Mouse (Mus musculus): Measurements from ENCODE around the gene Ndufa7. TPM values are rescaled to one million over a fixed set of nuclear protein-coding genes. Genes with fewer than 3 reads are reported as not detected.
"Not testable (repeated sequence)": the region's sequence is repeated elsewhere in the genome, so short reads cannot be mapped to it uniquely, and the experiment has no call there.

Ndufa7 gene
- total RNA-seq, 2 experiments from 2014 or later: 244 to 245 TPM

DNA sequence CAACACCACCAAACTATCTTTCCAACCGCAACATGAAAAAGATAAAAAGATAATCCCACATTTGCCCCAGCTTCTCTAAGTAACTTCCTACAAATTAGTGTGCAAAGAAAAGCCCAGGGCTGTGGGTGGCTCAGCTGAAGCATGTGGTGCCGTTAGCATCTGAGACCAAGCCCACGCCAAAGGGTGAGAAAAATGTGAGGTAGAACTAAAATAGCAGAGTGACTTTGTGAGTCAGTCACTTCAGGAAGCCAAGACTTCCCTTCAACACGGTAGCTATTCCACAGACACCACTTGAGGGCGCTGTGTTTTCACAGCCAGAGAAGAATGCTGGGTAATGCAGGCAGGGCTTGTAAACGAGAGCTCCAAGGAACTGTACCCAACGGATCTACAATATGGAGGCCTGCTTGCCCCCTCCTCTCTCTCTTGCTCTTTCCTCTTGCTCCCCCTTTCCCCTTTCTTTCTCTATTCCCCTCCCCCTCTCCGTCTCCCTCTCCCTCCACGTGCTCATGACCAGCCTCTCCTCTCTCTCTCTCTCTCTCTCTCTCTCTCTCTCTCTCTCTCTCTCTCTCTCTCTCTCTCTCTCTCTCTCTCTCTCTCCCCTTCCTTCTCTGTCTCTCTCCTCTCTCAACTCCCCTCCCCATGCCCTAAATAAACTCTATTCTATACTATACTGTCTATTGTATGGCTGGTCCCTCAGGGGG, 41.1 kb downstream of the Ndufa7 start:
- peak; percentile 51 to 52 for DNase-seq (ENCODE audit: low spot score in 2 of 2)

DNA sequence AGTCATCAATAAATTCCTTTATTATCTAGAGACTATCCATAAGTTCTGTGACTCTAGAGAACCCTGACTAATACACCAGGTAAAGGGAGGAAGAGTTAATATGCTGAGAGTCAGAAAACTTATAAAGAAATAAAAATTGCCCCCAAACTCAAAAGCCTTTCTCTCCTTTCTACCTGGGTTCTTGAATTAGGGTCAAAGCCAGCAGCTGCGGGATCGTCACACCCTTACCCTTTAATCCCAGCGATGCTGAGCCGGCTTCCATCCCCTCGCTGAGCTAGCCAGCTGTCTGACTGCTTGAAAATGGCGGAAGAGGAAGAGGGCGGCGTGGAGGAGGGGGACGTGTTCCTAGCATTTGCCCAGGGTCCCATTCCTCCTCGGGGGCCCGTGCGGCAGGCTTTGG, 49.2 kb downstream of the Ndufa7 start, which contains the start of gene Gm7029:
Gene Gm7029 (plus strand): TSS at position 301 of the 400 bp plus-strand sequence.
- not testable (repeated sequence) for DNase-seq (ENCODE audit: low spot score in 2 of 2)

GRCm38 (mm10) chr17:33874411-33874810, 50.0 kb downstream of the Ndufa7 start:
- no peak for DNase-seq (ENCODE audit: low spot score in 2 of 2)

DNA sequence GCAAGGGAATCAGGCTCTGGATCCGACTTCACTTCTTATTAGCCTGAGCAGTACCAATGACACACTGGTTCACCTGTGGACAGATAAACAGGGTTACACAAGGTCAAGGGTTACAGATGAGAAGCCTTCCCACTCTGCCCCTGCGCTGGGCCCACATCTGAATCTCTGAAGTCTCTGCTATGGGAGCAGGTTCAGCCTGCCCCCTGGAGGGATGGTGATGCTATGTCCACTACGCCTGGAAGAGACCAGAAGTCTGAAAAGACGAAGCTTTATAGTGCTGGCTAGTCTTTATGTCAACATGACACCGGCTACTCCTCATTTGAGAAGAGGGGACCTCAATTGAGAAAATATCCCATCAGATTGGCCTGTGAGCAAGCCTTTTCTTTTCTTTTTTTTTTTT, 51.4 kb downstream of the Ndufa7 start:
- not testable (repeated sequence) for DNase-seq (ENCODE audit: low spot score in 2 of 2)

DNA sequence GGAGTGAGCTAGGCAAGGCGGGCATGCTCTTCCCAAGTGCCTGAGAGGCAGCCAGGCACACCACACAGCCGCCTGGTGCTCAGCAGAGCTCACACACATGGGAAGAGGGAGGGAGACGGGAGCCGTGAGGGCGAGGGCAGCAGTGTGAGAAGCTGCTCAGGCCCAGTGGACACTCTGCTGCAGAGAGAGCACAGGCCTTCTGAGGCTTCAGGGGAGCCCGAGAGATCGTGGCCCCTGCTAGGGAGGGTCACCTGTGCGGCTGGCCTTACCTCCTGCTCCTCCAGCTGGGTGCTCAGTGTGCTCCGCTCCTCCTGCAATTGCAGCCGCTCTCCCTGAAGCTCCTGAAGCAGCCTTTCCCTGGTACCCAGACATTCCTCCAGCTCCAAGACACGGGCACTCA, 59.9 kb downstream of the Ndufa7 start:
- DNase-seq (ENCODE audit: low spot score in 2 of 2): not testable (repeated sequence)

DNA sequence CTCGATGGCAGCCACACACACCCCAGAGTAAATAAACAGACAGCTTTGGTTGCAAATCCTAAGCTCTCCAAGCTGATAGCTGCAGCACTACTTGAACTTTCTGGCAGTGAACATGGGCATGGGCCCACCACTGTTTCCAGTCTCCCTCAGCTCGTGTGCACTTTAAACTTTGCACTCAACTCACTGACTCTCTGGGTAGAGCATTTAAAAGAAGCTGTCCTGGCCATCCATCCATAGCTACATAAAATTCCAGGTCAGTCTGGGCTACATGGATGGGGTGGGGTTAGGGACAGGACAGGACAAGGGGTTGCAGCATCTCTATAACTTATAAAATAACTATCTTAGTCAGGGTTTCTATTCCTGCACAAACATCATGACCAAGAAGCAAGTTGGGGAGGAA, 63.4 kb downstream of the Ndufa7 start:
- DNase-seq (ENCODE audit: low spot score in 2 of 2): not testable (repeated sequence)

Small RNA genes within 50 kb of the gene (microRNA-seq; reads per million reads assigned to microRNA genes)
- gene Gm27740: 0 reads per million in 2 experiments

Other genes with a start within 250 kb of the Ndufa7 start
- 10 to 100 TPM; 48.0 to 53.1 TPM for gene Zfp414, start 195.5 kb upstream of the Ndufa7 start, total RNA-seq (2021)
- gene Pram1, start 186.5 kb upstream of the Ndufa7 start, total RNA-seq (2021): under 1 TPM in 1 of 2 experiments, not detected in 1; 0.27 TPM
- 100 to 1,000 TPM; 138 to 167 TPM for gene Hnrnpm, start 137.7 kb upstream of the Ndufa7 start, total RNA-seq (2021)
- gene March2, start 105.9 kb upstream of the Ndufa7 start, total RNA-seq (2021): 10 to 100 TPM; 74.1 to 76.0 TPM
- gene Rab11b, start 64.0 kb upstream of the Ndufa7 start, total RNA-seq (2021): 100 to 1,000 TPM; 252 to 307 TPM
- gene Angptl4, start 42.7 kb upstream of the Ndufa7 start, total RNA-seq (2021): 1 to 10 TPM; 6.9 to 9.5 TPM
- gene Kank3, start 14.1 kb upstream of the Ndufa7 start, total RNA-seq (2021): 10 to 100 TPM; 38.0 to 51.2 TPM
- gene Rps28, start within 50 bp of the Ndufa7 start, total RNA-seq (2021): 100 to 1,000 TPM; 919 to 984 TPM
- gene Cd320, start 18.5 kb downstream of the Ndufa7 start, total RNA-seq (2021): 10 to 100 TPM; 25.1 to 27.1 TPM
- not detected for gene Gm7029, start 49.3 kb downstream of the Ndufa7 start, total RNA-seq (2021)
- gene Kifc1, start 66.1 kb downstream of the Ndufa7 start, total RNA-seq (2021): 1 to 10 TPM; 5.6 to 6.8 TPM
- gene Platr17, start 80.6 kb downstream of the Ndufa7 start, total RNA-seq (2021): 1 to 10 TPM in 1 of 2 experiments, under 1 TPM in 1; 0.87 to 1.1 TPM
- gene Daxx, start 84.8 kb downstream of the Ndufa7 start, total RNA-seq (2021): 10 to 100 TPM; 23.9 to 29.6 TPM
- gene Tapbp, start 91.3 kb downstream of the Ndufa7 start, total RNA-seq (2021): 10 to 100 TPM; 36.3 to 40.7 TPM
- gene Zbtb22, start 91.3 kb downstream of the Ndufa7 start, total RNA-seq (2021): 10 to 100 TPM; 29.4 to 30.5 TPM
- gene Rgl2, start 105.0 kb downstream of the Ndufa7 start, total RNA-seq (2021): 10 to 100 TPM; 60.2 to 80.6 TPM
- gene Pfdn6, start 115.8 kb downstream of the Ndufa7 start, total RNA-seq (2021): 100 to 1,000 TPM in 1 of 2 experiments, 10 to 100 TPM in 1; 83.1 to 106 TPM
- gene Wdr46, start 116.1 kb downstream of the Ndufa7 start, total RNA-seq (2021): 10 to 100 TPM; 21.8 to 24.8 TPM
- 1 to 10 TPM; 6.2 to 6.7 TPM for gene B3galt4, start 126.9 kb downstream of the Ndufa7 start, total RNA-seq (2021)
- 10 to 100 TPM; 80.4 to 81.7 TPM for gene Vps52, start 131.2 kb downstream of the Ndufa7 start, total RNA-seq (2021)
- 100 to 1,000 TPM; 453 to 457 TPM for gene Rps18, start 131.4 kb downstream of the Ndufa7 start, total RNA-seq (2021)
- gene H2-K1, start 175.8 kb downstream of the Ndufa7 start, total RNA-seq (2021): 10 to 100 TPM; 11.1 to 14.3 TPM
- 10 to 100 TPM; 27.8 to 34.2 TPM for gene Ring1, start 200.1 kb downstream of the Ndufa7 start, total RNA-seq (2021)
- gene H2-Ke6, start 203.5 kb downstream of the Ndufa7 start, total RNA-seq (2021): 10 to 100 TPM; 48.6 to 51.6 TPM
- gene Slc39a7, start 207.1 kb downstream of the Ndufa7 start, total RNA-seq (2021): 100 to 1,000 TPM in 1 of 2 experiments, 10 to 100 TPM in 1; 82.8 to 108 TPM
- 10 to 100 TPM; 70.1 to 70.2 TPM for gene Rxrb, start 207.2 kb downstream of the Ndufa7 start, total RNA-seq (2021)
- 10 to 100 TPM; 14.5 to 22.0 TPM for gene Col11a2, start 214.9 kb downstream of the Ndufa7 start, total RNA-seq (2021)

All from layer of hippocampus, postnatal 10 days (tissue).